Mouse (Mus musculus) mesoderm, embryonic 11.5 days (tissue): Measurements from ENCODE around the gene Col13a1.

Experiments
- DNase-seq: peaks from one replicate; pipeline ENCODE4 v3.0.0-alpha.2; 2012; ENCODE audit warnings: low read depth, low spot score

Gene Col13a1

DNA sequence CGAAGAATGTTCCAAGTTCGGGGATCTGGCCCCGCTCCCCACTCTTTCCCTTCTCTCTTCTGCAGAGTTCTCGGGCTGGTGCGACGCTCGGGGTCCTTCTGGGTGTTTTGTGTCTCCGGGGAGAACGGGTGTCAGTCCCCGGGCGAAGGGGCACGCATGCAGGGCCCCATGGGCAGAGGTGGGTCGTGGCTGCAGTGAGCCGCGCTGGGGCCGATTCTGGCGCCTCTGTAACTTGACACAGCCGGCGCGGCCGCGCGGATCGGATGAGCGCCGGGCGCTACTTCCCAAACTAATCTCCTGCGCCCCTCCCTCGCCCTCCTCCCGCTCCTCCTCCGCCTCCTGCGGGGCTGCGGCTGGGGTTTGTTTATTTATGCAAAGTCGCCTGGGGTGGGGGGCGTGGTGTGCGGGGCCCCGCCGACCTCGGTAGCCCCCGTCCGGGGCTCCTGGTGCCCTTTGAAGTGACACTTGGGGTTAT, at the start of gene Col13a1:
Gene Col13a1, minus strand, starts transcription at position 243 of the 475 bp plus-strand sequence.
- DNase-seq: peak; percentile 71

DNA sequence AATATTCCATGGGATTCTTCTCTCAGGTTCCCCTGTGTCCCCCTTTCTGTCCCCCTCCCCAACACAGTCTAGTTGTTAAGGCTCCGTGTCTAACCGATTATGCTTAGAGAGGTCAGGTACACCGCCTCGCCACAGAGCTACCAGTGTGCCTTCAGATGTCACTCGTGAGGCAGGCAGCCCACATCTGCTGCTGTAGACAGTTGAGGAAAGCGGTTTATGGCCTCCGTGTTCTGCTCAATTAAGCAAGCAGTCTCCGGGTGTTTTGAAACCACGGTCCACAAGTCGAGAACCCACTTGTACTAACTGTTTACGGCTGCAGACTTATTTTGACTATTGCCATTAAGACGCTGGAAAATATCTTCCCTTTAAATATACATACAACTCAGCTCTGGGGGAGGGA, 48.8 kb upstream of the Col13a1 start:
- no peak for DNase-seq

DNA sequence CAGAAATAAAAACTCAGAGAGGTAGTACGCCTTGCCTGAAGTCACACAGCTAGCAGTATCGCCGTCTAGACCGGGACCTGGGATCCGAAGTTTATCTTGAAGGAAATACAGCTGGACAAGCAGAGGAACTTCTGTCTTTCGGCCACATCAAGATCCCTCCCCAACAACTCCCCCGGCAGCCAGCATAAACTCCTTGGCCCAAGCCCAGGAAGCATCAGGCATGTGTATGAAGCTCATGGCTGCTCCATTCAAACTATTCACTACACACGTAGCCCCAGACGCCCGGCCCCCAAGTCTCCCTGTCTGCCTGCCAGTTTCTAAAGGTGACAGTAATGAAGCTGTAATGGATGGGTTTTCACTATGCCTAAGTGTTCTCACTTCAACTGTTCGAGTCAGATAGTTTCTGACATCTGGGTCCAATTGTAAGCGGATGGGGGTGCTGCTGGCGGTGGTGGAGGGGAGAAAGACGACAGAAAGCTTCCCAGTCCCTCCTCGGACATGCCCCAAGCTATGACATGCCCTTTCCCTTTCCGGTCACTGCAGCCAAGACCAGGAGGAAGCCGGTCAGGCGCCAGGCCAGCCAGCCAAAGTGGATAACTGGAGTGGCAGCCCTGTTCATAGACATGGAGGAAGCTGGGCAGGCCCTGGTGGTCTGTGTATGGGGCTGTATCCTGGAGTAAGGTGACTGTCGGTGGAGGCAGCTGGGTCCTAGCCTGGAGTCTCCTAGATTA, 45.1 kb upstream of the Col13a1 start:
- DNase-seq: no peak

DNA sequence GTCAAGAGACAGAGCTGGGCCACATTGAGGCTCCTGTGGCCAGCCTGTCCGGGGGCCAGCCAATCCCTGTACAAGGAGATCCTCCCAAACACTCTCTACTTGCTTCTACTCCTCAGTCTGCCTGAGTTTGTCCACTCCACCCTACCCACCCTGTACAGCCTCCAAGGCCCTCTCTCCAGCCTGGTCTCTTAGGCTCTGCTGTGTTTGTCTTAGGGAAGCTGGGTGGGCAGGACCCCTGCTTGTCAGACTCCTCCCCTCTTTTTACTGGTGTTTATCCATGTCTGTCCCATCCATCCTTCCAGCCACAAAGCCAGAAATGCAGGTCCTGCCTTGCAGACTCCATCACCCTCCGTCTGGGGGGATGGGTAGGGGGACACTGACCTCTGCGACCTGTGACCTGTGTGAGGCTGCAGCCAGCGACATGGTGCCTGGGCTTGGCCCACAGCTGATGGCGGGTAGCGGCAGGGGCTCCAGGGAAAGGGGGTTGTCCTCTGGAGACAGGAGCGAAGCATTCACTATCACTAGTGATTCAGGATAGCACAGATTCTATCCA, 41.2 kb upstream of the Col13a1 start:
- DNase-seq: no peak

DNA sequence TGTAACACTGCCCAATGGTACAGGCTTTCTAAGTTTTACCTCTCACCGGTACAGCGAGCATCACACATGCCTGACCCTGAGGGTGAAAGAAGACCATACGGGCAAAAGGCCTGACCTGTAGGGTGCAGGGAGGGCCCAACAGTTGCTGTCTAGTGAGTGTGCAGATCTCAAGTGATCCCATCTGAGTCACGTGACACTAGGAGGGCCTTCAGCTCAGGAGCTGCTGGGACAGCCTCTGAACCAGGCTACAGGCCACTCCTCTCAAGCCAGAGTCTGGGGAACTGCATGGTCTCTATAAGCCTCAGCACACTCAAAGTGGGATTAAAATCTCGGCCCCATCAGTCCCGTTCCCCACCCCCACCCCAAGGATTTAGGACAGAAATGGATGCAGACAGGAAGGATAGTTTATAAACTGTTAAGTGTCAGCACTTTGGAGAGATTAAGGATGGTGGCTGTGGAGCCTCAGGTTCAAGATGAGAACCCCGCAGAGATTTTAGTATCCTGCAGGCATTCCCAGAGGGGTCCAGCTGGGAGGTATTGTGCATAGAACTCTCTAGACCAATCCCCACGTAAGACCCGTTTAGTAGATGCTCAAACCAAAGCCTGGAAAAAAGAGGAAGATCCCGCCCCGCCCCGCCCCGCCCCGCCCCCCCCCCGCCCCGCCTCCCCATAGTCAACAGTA, 40.6 kb upstream of the Col13a1 start:
- DNase-seq: no peak

DNA sequence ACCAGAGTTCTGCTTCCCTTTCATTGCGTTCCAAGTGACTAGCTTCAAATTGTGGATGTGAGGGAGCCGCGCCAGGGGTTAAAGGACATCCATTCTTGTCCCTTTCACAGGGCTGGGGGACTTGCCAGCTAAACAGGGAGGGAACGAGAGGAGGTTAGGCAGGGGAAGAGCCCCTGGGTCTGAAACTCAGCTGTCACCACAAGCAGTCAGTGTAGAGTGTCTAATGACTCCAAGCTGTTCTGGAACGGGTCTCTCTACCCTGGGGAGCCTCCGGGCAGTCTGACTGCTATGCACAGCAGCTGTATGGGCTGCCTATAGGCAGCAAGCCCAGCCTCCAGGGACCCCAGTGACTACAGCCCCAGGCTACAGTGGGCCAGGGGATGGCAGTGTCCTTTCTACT, 38.0 kb upstream of the Col13a1 start:
- peak; percentile 49 for DNase-seq

DNA sequence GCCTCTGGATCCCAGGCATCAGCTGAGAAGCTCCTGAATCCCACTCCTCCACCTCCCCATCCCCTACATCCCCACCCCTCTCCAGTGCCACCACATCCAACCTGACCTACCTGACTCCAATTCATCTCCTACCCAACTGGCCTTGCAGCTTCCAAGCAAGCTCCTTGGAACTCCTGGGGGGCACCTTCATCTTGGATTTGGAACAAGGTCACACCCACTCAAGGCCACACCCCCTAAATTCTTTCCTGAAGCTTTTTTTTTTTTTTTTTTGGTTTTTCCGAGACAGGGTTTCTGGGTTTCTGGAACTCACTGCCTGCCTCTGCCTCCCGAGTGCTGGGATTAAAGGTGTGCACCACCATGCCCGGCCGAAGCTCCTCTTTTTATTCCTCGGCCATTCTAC, 34.3 kb upstream of the Col13a1 start:
- DNase-seq: no peak

DNA sequence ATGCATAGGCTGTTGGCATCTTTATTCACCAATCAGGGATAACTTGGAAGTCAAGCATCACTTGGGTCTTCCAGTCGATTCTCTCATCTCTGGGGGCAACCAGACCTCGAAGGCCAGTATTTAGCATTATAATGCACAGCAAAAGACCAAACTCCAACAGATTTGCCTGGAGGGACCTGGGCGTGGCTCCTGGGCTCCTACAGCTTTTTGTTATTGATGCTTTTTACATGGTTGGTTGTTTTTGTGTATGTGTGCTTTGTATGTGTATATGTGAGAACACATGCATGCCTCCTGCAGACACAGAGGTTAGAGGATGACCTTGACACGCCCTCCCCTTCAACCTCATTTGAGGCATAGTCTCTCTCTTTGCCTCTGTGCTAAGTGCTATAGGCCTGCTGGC, 33.5 kb upstream of the Col13a1 start:
- DNase-seq: no peak

DNA sequence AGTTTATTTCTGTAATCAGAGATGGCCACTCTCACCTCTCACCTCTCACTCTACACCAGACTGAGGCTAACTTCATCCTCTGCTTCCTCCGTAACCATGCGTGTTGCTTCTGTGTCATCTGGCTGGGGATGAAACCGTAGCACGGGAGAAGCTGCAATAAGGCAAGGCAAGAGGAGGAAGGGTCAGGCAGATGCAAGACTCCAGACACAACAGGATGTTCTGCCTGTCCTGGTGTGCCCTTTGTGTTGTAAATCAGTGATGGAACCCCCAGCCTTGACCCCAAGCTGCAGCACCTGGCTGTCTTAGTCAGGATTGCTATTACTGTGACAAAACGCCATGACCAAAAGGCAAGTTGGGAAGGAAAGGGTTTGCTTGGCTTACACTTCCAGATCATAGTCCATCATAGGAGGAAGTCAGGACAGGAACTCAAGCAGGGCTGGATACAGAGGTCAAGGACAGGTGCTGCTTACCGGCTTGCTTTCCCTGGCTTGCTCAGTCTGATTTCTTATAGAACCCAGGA, 31.1 kb upstream of the Col13a1 start:
- DNase-seq: no peak

DNA sequence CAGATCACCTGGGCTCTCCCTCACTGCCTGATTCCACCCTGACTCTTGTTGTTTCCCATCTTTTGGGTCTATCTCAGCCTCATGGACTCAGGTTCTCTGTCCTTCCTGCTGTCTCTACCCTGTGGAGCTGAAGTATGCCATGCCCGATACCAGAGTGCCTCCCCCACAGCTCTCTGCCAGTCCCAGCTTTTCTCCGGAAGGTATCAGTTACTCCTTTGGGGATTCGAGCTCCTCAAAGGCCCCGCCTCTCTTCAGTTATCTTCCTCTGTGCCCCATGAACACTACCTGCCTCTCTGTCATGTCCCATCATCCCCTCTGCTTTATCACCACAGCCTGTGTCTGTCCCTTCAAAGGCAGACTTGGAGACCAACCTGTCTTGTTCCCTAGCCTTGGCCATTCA, 29.1 kb upstream of the Col13a1 start:
- no peak for DNase-seq

DNA sequence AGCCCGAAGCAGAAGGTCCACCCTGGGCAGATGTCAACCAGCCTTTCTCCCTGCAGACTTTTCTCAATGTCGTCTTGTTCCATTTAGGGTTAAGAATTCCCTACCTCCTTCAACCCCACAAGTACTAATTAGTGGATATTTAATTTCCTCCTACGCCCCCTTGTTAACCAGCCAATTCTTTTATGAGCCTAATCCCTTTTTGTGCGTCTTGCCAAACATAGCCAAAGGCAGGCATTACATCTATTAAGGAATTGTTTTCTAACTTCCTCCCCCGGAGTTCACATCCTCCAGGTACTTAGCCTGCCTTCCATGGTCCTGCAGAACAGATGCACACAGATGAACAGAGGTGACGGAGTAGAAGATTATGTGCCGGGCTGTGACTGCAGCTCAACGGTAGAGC, 27.5 kb upstream of the Col13a1 start:
- no peak for DNase-seq

DNA sequence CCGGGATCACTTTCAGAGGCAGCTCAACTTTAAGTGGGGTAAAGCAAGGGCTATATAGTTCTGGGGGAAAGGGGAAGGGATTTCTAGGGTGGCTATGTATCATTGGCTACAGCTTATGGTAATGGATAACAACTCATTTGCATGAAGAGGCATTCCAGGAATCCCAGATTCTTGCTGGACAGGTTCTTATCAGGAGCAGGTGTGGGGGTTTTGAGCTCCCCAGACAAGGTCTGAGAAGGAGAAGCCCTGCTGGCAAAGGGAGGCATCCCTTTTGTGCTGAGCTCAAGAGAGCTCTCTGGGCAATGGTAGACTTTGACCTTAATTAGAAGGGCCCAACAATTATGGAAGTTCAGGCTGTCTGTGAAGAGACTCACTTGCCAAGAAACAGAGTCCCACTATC, 21.3 kb upstream of the Col13a1 start:
- no peak for DNase-seq

DNA sequence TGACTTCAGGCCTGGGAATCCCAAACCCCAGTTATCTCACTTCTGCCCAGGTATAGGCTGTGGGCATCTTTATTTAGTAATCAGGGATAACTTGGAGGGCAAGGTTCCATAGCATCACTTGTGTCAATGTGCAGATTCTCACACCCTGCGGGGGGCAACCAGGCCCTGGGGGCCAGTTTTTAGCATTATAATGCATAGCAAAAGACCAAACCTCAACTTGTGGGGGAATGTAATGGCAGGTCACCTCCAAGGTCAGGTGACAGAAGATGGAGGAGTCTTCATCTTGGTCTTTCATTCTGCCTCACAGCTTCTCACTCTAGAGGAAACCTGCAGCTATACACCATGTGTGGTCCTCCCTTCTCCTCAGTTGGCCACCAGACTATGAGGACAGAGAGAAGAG, 20.9 kb upstream of the Col13a1 start:
- no peak for DNase-seq

DNA sequence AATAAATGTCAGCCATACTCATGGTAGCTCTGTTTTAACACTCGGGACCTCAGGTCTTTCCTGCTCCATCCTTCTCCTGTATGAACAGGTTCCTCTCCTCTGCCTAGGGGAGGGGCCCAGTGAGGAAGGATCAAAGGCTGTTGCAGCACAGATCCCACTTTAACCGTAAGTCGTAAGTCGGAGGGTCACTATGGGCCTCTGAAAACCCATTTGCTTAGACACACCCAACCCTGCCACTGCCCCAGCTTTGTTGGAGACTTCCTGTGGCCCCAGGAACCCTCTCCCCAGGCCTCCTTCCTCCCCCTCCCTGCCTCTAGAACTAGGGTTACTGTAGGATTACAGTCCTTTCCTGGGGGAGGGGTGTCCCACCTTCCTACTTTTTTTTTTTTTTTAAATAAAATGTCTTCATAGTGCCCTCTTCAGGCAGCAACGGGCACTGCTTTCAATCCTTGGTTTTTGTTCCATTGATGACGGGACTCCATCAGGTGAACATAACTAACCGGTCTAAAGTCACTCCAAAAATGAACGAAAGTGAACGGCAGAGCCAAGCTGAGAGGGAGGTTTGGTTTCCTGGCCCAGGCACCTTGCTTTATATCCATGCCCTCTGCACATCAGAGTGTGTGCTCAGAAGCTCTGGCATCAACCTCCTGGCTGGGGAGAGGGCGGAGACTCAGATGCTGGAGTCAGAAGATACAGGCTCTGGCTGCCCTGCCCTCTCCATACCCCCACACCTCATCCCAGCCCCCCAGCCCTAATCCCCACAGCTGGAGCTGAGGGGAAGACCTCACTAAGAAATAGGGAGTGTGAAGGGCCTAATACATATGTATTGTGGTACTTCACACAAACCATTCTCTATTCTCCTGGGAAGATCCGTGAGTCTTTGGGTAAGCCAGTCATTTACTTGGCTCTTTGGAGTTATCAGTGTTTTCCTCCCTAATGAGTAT, 12.8 kb upstream of the Col13a1 start:
- DNase-seq: no peak

DNA sequence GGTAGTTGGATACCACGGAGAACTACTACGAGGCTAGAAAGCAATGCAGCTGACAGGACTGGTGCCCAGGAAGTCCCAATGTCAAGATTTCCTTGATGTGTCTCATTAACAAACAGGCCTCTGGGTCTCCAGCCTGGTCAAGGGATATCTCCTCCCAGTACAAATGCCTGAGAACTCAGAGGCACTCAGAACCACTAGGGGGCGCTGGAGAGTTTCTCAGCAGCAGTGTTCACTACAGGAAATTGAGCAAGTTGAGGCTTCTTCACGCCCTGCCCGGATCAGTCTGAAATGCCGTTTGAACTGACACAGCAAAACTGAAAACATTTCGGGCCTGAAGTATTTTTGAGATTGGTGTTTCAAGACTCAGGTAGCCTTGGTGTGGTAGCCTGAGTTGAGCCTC, 1.5 kb upstream of the Col13a1 start:
- peak; percentile 92 for DNase-seq

DNA sequence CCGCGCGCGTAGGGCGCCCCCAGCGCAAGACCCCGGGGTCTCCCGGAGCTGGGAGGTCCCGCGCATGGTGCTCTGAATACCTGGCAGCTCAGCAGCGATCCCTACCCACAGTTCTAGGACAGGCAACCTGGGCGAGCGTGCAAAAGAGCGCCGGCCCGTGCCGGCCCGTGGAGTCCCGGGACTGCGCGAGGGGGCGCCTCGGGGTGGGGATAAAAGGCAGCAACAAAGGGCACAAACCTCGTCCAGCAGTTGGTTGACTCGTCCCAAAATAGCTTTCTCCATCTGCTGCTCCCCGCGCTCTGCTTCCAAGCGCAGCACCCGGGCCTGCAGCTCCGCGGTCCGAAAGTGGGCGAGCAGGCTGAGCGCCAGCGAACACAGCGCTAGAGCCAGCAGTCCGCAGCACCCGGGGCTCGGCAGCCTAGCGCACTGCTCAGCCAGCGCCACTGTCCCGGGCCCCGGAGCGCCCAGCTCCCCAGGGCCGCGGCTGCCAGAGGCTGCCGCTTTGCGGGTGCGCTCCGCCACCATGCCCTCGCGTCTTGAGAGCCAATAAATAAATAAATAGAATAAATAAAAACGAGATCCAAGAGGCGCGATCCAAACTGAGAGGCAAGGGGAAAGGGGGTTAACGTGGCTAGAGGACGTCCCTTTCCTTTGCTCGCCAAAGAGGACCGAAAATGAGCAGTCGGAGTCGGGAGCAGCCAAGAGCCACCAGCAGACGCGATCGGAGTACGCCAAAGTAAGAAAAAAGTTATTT, 619 bp downstream of the Col13a1 start:
- peak; percentile 53 for DNase-seq

DNA sequence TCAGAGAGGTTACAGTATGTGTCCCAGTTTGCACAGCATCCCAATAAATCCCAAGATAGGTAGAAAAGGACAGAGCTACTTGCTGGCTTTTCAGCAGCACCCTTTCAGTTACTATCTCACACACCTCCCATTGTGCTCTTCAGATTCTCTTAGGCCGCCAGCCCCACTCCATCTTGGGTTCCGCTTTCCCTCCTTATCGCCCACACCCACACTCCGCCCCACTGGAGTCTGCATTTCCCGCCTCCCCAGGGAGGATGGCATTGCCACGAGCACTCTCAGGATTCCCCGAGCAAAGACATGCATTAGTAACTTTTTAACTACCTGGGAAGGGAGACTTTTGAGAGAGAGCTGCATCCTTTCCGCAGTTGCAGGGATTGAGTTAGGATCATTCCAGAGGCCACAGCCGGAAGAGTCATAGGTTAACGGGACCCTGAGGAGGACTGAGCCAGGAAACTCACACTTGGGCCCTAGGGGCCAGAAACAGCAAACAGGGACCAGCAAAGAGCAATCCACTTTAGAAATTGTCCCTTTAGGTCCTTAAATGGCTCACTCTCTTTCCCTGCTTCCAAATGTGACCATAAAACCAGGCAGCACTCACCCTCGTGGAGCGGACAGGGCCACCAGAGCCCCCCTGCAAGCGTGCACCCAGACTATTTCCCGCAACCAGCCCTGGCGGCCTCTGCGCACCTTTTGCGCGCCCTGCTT, 1.4 kb downstream of the Col13a1 start:
- DNase-seq: no peak

DNA sequence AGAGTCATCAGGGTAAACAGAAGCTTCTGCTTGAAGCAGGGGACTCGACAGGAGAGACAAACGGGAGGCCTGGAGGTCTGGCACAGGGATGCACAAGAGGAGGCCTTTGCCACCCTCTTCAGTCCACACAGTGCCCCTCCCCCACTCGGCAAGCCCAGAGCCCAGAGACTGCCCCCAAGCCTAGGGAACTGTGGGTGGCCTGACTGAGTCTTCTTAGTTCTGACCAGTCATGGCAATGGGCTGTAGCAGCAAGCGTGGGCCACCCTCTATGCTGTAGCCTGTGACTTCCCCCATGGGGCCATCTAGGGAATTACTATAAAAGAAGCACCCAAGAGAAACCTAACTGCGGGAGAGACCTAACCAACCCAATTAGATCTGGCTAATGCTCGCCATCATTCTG, 1.9 kb downstream of the Col13a1 start:
- peak; percentile 38 for DNase-seq

DNA sequence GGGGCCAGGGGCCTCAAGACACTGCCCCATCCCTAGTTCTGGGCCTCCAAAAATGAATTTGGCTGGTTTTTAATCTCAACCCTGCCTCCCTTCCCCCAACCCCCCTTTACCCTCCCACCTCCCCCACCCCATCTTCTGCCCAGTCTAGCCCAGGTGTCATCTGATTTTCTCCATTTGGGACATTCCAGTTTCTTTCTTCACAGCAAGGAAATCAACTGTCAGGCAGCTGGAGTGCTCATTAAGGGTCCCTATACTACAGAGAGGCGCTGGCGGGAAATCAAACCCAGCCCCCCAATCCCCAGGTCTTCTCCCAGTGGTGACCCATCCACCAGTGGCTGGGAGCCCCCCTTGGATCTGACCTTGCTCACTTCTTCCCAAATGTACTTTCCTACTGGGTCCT, 4.3 kb downstream of the Col13a1 start:
- DNase-seq: no peak

DNA sequence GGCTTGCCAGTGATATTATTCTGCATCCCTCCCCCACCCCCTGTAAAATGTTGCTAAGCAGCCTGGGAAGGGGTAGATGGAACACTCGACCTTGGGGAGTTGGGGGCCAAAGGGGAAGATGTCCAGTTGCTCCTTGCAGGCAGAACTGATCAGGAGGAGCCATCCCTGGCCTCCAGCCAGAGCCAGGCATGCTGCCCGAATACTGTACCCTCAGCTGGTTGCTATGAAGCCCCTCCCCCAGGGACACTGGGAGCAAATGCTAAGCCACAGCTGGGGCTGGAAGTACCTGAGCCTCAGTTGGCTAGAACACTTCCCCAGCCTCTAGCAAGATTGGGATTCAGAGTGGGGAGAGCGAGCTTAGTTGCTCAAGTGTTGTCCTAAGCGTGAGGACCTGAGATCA, 6.9 kb downstream of the Col13a1 start:
- no peak for DNase-seq
